Mouse (Mus musculus): ENCODE results near the gene Mvp.
A peak's percentile ranks its signal among the peaks of the same experiment; 100 is the strongest.

Gene Mvp

DNA sequence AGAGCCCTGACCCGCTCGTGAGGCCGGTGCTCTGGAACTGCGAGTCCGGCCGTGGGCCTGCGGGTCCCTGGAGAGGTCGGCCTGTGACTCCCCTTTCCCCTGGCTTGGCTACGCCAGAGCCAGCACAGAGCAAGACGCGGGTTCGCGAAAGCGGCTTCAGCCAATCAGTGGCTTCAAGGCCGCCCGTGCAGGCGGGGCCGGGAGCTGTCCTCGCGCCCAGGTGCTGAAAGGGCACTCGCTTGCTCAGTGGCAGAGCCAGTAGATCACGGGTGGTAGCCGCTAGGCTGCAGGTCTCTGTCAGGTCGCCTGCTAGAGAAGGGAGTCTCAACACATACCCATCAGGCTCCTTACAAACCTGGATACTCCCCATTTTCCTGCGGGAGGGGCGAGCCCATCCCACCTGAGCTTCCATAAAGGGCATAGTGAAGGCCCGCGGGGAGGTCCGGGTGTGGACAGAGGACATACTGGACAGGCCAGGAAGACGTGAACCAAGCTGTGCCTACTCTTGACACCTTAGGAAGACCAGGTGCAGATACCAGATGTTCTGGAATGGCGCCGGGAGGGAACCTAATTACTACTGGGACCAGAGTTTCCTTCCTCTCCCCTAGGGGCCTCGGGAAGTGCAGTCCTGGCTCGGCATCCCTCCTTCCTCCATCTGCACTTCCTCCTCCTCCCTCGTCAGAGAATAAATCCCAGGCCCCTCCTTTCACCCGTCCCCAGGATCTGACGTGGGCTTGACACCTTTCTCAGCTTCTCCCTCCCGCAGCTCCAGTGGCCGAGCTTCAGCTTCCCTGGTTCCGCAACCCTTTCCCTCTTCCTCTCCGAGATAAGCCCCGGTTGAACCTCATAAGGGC lies 64.4 kb downstream of the Mvp start, which contains the start of gene Sez6l2:
Gene Sez6l2 (plus strand): TSS at position 771 of the 854 bp plus-strand sequence.
- DNase-seq: peak; percentile 94

DNA sequence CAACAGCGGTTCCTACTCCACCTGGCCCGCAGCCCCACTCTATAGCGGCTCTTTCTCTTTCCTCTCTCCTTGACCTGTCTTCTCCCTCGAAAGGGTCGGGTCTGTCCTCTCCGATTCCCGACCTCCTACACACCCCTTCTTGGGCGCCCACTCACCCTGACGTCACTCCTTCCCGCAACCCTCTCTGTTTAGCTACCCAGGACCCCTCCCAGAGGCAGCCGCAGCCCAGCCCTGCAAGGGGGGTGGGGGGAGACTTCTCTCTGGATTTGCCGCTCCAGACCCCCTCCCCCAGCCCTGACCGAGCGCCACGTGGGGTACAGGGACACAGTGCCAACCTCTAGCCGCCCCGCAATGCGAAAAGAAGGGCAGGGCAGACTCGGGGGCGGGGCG lies 65.0 kb downstream of the Mvp start, which contains the start of gene Asphd1:
Gene Asphd1 (minus strand): TSS at position 180 of the 390 bp plus-strand sequence.
- no peak for DNase-seq

DNA sequence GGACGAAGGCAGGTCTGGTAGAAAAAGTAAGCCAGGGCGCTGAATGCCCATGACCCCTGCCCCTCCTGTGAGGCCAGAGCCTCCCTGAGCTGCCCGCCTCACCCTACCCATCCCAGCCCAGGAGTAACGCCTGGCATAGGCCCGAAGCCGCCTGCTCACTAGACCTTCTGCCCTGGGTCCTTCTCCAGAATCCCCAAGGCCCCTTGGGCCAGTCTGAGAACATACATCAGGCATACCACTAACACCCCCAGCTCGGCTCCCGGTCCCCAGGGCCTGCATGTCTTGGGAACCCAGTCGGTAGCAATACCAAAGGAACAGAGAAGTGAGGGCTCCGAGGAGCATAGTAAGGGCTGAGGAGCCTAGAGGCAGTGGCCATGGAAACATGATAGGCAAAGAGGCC lies 65.8 kb downstream of the Mvp start:
- peak; percentile 62 for DNase-seq

GRCm38 (mm10) chr7:126946530-126946929 lies 67.9 kb downstream of the Mvp start:
- DNase-seq: peak; percentile 70

DNA sequence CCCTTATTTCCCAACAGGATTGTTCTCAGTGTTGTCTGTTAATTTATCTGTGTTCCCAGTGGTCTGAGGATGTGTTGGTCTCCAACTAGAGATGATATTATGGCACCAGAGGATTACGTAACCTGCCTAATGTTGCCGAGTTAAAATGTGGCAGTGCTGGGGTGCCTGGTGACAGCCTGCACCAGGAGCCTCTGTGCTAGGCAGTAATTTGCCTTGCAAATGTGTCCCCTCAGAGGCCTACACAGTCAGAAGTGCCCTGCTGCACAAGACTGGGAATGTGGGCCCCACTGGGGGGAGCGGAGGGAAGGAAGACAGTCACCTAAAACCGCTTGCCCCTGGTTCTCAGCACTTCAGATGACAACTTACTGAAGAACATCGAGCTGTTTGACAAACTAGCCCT lies 72.6 kb downstream of the Mvp start:
- no peak for DNase-seq

GRCm38 (mm10) chr7:126941171-126941570 lies 73.2 kb downstream of the Mvp start:
- no peak for DNase-seq

Data from cerebellum, adult 9-11 months (tissue).